7 mouse cellular contexts compared by ENCODE assay signal in genomic region chr11:88613771-88614526, GRCm38 (mm10).
DNase-seq lines count a peak whose midpoint lies in the region; ATAC-seq and TF ChIP-seq lines count a peak whose summit lies in the region.

No protein-coding gene starts in this region.

- H3K27ac ChIP-seq in bone marrow, adult 2 months (ENCODE audit: control insufficient read depth, insufficient read depth, low read depth, low read length, poor library complexity), result peak overlapping the region; percentile 74
- peak overlapping the region; percentile 69 for H3K27ac ChIP-seq in hindbrain, embryonic 12.5 days
- peak overlapping the region; percentile 42; the same call in 1 of the 2 replicates for H3K27ac ChIP-seq in olfactory bulb, adult 2 months (ENCODE audit: insufficient read depth, low read depth, low read length)

- WGBS in bone marrow, adult 2 months, result 2% methylated on average over 11 of the region's 11 CpGs
- WGBS in hindbrain, embryonic 12.5 days, result 80% methylated on average over 11 of the region's 11 CpGs
- WGBS in lung, adult 2 months, result 18% methylated on average over 11 of the region's 11 CpGs
- 58% methylated on average over 11 of the region's 11 CpGs for WGBS in olfactory bulb, adult 2 months

- TF ChIP-seq POLR2A in bone marrow, adult 2 months (IDR thresholded peaks at IDR 0.05; ENCODE audit: borderline replicate concordance, control insufficient read depth, low read depth, low read length), result no peak
- no peak for TF ChIP-seq POLR2A in lung, adult 2 months (IDR thresholded peaks at IDR 0.05; ENCODE audit: borderline replicate concordance, extremely low read depth, low read depth, low read length)
- TF ChIP-seq POLR2A in olfactory bulb, adult 2 months (IDR thresholded peaks at IDR 0.05; ENCODE audit: insufficient read depth, low read depth, low read length), result no peak

- H3K27me3 ChIP-seq in E14TG2a.4 (ENCODE audit: insufficient read depth, low read length), result no peaks in the 10 kb centered on the region
- no peaks in the 10 kb centered on the region for H3K27me3 ChIP-seq in hindbrain, embryonic 12.5 days

- no peak for TF ChIP-seq CTCF in E14TG2a.4 (conservative IDR thresholded peaks at IDR 0.05; ENCODE audit: low read length)
- no peak for TF ChIP-seq CTCF in bone marrow, adult 2 months (IDR thresholded peaks at IDR 0.05; ENCODE audit: control insufficient read depth, insufficient read depth, low read length)
- TF ChIP-seq CTCF in lung, adult 2 months (IDR thresholded peaks at IDR 0.05; ENCODE audit: insufficient read depth, low read length), result no peak
- TF ChIP-seq CTCF in olfactory bulb, adult 2 months (IDR thresholded peaks at IDR 0.05; ENCODE audit: insufficient read depth, low read depth, low read length), result no peak

- H3K9ac ChIP-seq in hindbrain, embryonic 12.5 days, result no peak overlapping the region

- H3K9me3 ChIP-seq in E14TG2a.4 (ENCODE audit: low read length), result no peaks in the 10 kb centered on the region
- H3K9me3 ChIP-seq in hindbrain, embryonic 12.5 days (replicated peaks), result no peaks in the 10 kb centered on the region

- peaks cover 35% of the 10 kb centered on the region for H3K36me3 ChIP-seq in E14TG2a.4 (ENCODE audit: insufficient read depth, low read length)
- H3K36me3 ChIP-seq in hindbrain, embryonic 12.5 days, result no peaks in the 10 kb centered on the region

- ATAC-seq in hindbrain, embryonic 12.5 days (ENCODE audit: low FRiP score), result no peak

- H3K4me2 ChIP-seq in hindbrain, embryonic 12.5 days (replicated peaks), result no peak overlapping the region

- H3K4me3 ChIP-seq in E14TG2a.4 (replicated peaks; ENCODE audit: low read length), result 0 out of 2 replicates have a peak overlapping the region, but pooled peaks have one; percentile 14
- H3K4me3 ChIP-seq in bone marrow, adult 2 months (replicated peaks; ENCODE audit: control insufficient read depth, low read depth, low read length), result peak overlapping the region; percentile 37
- no peak overlapping the region for H3K4me3 ChIP-seq in hindbrain, embryonic 12.5 days
- H3K4me3 ChIP-seq in lung, adult 2 months (replicated peaks; ENCODE audit: extremely low read depth, low read depth, low read length), result no peak overlapping the region
- H3K4me3 ChIP-seq in olfactory bulb, adult 2 months (ENCODE audit: insufficient read depth, low read depth, low read length), result no peak overlapping the region

- peak; percentile 56 for DNase-seq in lung, adult 2 months
- no peak for DNase-seq in frontal cortex, postnatal 14 days (ENCODE audit: low spot score in 2 of 2)
- DNase-seq in layer of hippocampus, postnatal 36 days, result no peak

- peaks cover 76% of the 10 kb centered on the region for H3K4me1 ChIP-seq in E14TG2a.4 (replicated peaks; ENCODE audit: low read depth, low read length)
- peaks cover 1% of the 10 kb centered on the region; the same call in 1 of the 2 replicates for H3K4me1 ChIP-seq in bone marrow, adult 2 months (ENCODE audit: control insufficient read depth, insufficient read depth, low read length)
- H3K4me1 ChIP-seq in hindbrain, embryonic 12.5 days, result peaks cover 33% of the 10 kb centered on the region
- H3K4me1 ChIP-seq in lung, adult 2 months (ENCODE audit: control insufficient read depth, insufficient read depth, low read length), result peaks cover 32% of the 10 kb centered on the region
- H3K4me1 ChIP-seq in olfactory bulb, adult 2 months (ENCODE audit: control insufficient read depth, insufficient read depth, low read length), result peaks cover 18% of the 10 kb centered on the region

Comparison
In these comparisons a context has a peak if more than half of its experiments do, and no peak if none do; other contexts are left out.
1. H3K4me3 ChIP-seq: peak in E14TG2a.4 (single experiment) and bone marrow, adult 2 months (single experiment); none in hindbrain, embryonic 12.5 days (single experiment), lung, adult 2 months (single experiment) and olfactory bulb, adult 2 months (single experiment).
2. Peak in every context shown above with its lines, with median percentiles within 50 percentile points of each other: H3K27ac ChIP-seq.